Mouse (Mus musculus) stomach, postnatal 0 days (tissue): Measurements from ENCODE around the gene Spint3.

Source experiments
- CTCF ChIP-seq: IDR thresholded peaks from 2 replicates; pipeline ENCODE4 v1.5.1; 2016; ENCODE audit warnings: antibody characterized with exemption, low read depth, mild to moderate bottlenecking, moderate library complexity
- EP300 ChIP-seq: optimal IDR thresholded peaks from 2 replicates; pipeline ENCODE3; 2016; ENCODE audit warnings: antibody characterized with exemption

GRCm38 (mm10) chr2:164522280-164522679 is 51.0 kb downstream of the Spint3 start:
- TF ChIP-seq CTCF (no peak), EP300 (no peak)
